Mouse (Mus musculus) neutrophil, adult 5-6 weeks (primary cell): ENCODE data around the gene Glul. TPM values are rescaled to one million over a fixed set of nuclear protein-coding genes. Genes with fewer than 3 reads are reported as not detected.
"Not testable (repeated sequence)": the region's sequence is repeated elsewhere in the genome, so short reads cannot be mapped to it uniquely, and the experiment has no call there.

Experiments used
- ATAC-seq: fragments of 151-379, 151-347 bp; 2 replicates; pipeline ENCODE4 v1.8.0; 2017; ENCODE audit warnings: mild to moderate bottlenecking, moderate TSS enrichment; ENCODE audit not compliant: insufficient number of reproducible peaks, poor library complexity, low FRiP score, severe bottlenecking; ENCODE audit errors: extremely low read depth
- total RNA-seq: library from RNA; stranded (forward); fragments of 200-1000 nt; gene quantifications from 2 replicates; pipeline ENCODE4 v1.2.3, GENCODE M21; 2017

The Glul gene
- 77.4 and 82.9 TPM in 2 replicates for total RNA-seq

- peak; percentile 88 for ATAC-seq
Observed at GRCm38 (mm10) chr1:153899731-153900380, at the start of gene Glul, which contains the start of gene Teddm2. Gene Glul, plus strand, starts transcription at chr1:153899944. Gene Teddm2, minus strand, starts transcription at chr1:153900228.

GRCm38 (mm10) chr1:153852696-153853095 is 47.0 kb upstream of the Glul start:
- not testable (repeated sequence) for ATAC-seq

GRCm38 (mm10) chr1:153855946-153856345 is 43.8 kb upstream of the Glul start:
- ATAC-seq, result no peak

GRCm38 (mm10) chr1:153874045-153874444 is 25.7 kb upstream of the Glul start, which contains the start of gene Teddm1b:
Gene Teddm1b, plus strand, starts transcription at chr1:153874345.
- ATAC-seq, result no peak

GRCm38 (mm10) chr1:153880391-153880790 is 19.4 kb upstream of the Glul start:
- ATAC-seq, result not testable (repeated sequence)

GRCm38 (mm10) chr1:153886024-153886633 is 13.6 kb upstream of the Glul start:
- no peak for ATAC-seq

- ATAC-seq, result no peak
Observed at GRCm38 (mm10) chr1:153890121-153890520, 9.6 kb upstream of the Glul start.

GRCm38 (mm10) chr1:153891442-153891841 is 8.3 kb upstream of the Glul start, which contains the start of gene Teddm1a:
Gene Teddm1a, plus strand, starts transcription at chr1:153891742.
- no peak for ATAC-seq

GRCm38 (mm10) chr1:153893746-153894145 is 6.0 kb upstream of the Glul start:
- ATAC-seq, result no peak

GRCm38 (mm10) chr1:153894201-153894893 is 5.4 kb upstream of the Glul start:
- ATAC-seq, result no peak

- peak; percentile 51; the same call in 1 of the 2 replicates for ATAC-seq
Observed at GRCm38 (mm10) chr1:153894979-153895378, 4.8 kb upstream of the Glul start.

- ATAC-seq, result no peak
Observed at GRCm38 (mm10) chr1:153897196-153897595, 2.5 kb upstream of the Glul start.

GRCm38 (mm10) chr1:153898989-153899730 is 584 bp upstream of the Glul start:
- ATAC-seq, result no peak

- ATAC-seq, result no peak
Observed at GRCm38 (mm10) chr1:153900381-153900780, 637 bp downstream of the Glul start.

- ATAC-seq, result no peak
Observed at GRCm38 (mm10) chr1:153900860-153901730, 1.4 kb downstream of the Glul start.

GRCm38 (mm10) chr1:153903006-153903405 is 3.3 kb downstream of the Glul start:
- no peak for ATAC-seq

GRCm38 (mm10) chr1:153904236-153904635 is 4.5 kb downstream of the Glul start:
- ATAC-seq, result no peak

- ATAC-seq, result no peak
Observed at GRCm38 (mm10) chr1:153905884-153906283, 6.1 kb downstream of the Glul start.
